Mouse (Mus musculus): ENCODE data around the gene Hoxb1. TPM values are rescaled to one million over a fixed set of nuclear protein-coding genes. Genes with fewer than 3 reads are reported as not detected.

Hoxb1 gene
- polyA plus RNA-seq, 1 experiment from 2014 or later: 0.05 TPM

DNA sequence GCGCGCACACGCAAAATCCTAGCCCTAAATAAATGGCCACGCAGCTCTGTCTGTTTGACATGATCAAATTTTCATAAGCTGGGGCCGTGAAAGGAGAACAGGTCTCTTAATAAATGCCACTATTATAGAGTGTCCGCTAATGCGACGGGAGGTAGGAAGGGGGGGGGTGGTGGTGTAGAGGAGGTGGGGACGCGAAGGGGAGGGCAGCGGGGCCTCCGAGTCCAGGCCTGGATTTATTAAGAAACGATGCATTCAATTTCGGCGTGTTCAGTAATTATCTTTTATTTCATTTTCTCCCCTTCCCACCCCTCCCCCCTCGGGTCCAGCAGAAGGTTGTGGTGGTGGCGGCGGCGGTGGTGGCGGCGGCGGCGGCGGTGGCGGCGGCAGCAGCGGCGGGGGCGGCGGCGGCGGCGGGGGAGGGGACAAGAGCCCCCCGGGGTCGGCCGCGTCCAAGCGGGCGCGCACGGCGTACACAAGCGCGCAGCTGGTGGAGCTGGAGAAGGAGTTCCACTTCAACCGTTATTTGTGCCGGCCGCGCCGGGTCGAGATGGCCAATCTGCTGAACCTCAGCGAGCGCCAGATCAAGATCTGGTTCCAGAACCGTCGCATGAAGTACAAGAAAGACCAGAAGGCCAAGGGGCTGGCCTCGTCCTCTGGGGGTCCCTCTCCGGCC is 20.2 kb upstream of the Hoxb1 start:
- Histone ChIP-seq H3K9me3 (replicated peaks) (no peaks in the 10 kb centered on the region), H3K9ac (no peak overlapping the region), H3K27me3 (peaks cover 97% of the 10 kb centered on the region), H3K4me1 (replicated peaks) (peaks cover 4% of the 10 kb centered on the region; the same call in 1 of the 2 replicates), H3K36me3 (no peaks in the 10 kb centered on the region), H3K27ac (no peak overlapping the region), H3K4me2 (peak overlapping the region; percentile 49), H3K4me3 (replicated peaks) (peak overlapping the region; percentile 35)
- no peak for ATAC-seq (ENCODE audit: low read depth)
- WGBS (ENCODE audit: insufficient replicate concordance): 7% methylated on average over 48 of the region's 56 CpGs
- no peak for DNase-seq

DNA sequence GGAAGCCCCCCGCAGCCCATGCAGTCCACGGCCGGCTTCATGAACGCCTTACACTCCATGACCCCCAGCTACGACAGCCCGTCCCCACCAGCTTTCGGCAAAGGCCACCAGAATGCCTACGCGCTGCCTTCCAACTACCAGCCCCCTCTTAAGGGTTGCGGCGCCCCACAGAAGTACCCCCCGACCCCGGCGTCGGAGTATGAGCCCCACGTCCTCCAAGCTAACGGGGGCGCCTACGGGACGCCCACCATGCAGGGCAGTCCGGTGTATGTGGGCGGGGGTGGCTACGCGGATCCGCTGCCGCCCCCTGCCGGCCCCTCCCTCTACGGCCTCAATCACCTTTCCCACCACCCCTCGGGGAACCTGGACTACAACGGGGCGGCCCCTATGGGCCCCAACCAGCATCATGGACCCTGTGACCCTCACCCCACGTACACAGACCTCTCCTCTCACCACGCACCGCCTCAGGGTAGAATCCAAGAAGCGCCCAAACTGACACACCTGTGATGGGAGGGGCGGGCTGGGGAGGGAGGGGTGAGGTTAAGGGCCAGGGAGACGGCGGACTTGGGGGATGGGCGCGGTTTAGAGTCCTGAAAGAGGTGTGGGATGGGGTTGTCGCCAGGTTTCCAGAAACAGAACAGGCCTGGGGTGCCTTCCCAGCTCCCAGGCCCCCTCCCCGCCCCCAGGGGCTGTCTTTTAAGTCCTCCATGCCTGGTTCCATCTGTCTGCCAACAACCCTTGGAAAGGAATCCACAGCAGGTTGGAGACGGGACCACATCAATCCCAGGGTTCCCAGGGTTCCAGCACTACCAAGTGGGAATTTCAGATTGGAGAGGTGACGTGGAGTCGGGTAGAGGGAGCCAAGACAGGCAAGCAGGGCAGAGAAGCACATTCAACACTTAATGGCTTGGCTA is 19.4 kb upstream of the Hoxb1 start:
- no peak overlapping the region for H3K9ac ChIP-seq
- H3K36me3 ChIP-seq: no peaks in the 10 kb centered on the region
- no peak overlapping the region for H3K27ac ChIP-seq
- WGBS (ENCODE audit: insufficient replicate concordance): 18% methylated on average over 45 of the region's 45 CpGs
- no peak for ATAC-seq (ENCODE audit: low read depth)
- no peak for DNase-seq
- H3K27me3 ChIP-seq: peaks cover 97% of the 10 kb centered on the region
- H3K9me3 ChIP-seq (replicated peaks): no peaks in the 10 kb centered on the region
- peak overlapping the region; percentile 35 for H3K4me3 ChIP-seq (replicated peaks)
- peaks cover 4% of the 10 kb centered on the region; the same call in 1 of the 2 replicates for H3K4me1 ChIP-seq (replicated peaks)
- peak overlapping the region; percentile 49 for H3K4me2 ChIP-seq

DNA sequence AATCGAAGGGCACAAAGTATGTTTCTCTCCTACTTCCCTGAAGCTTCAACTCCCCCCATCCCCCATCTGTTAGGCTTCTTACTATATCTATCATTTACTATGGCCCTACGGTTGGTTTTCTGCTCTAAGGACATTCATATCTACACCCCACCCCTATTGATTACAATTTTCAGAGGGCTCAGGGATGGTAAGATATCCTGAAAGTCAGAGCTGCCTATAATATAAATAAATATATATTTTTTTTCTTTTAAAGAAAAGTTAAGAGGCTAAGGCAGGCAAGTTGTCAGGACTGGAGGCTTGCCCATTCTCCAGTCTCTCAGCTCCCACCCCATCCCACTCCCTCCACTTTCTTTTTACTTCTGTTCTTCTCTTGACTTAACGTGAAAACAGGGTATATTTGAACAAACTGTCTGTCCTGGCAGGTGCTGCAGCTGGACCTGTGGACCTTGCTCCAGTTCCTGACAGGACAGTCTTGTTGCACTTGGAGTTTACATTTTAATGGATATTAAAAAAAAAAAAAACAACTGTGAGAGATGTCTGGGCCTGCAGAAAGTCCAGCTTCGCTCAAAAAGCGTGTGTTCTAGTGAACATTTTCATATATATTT is 18.5 kb upstream of the Hoxb1 start:
- Histone ChIP-seq H3K36me3 (no peaks in the 10 kb centered on the region), H3K27ac (no peak overlapping the region), H3K9me3 (replicated peaks) (no peaks in the 10 kb centered on the region), H3K27me3 (peaks cover 97% of the 10 kb centered on the region), H3K4me1 (replicated peaks) (0 out of 2 replicates have a peak, but pooled peaks cover 4% of the 10 kb centered on the region), H3K9ac (no peak overlapping the region), H3K4me3 (replicated peaks) (no peak overlapping the region), H3K4me2 (no peak overlapping the region)
- no peak for ATAC-seq (ENCODE audit: low read depth)
- WGBS (ENCODE audit: insufficient replicate concordance): 53% methylated on average over 5 of the region's 5 CpGs
- DNase-seq: no peak

DNA sequence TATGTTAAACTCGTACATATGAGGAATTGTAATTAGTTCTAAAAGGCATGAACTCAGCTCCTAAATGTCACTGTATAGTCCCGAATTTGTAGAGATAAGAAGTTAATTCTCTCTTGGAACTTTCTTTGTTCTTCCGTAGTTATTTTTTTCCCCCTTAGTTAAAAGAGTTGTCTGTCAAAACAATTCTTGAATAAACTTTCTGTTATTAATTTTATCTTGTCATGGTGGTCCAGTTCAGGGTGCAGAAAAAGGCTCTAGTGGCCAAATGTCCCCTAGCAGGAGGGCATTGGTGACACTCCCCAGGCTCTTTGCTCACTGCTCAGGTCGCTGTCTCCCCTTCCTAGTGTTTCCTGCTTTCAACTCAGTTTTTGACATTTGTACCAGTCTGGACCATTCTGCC is 17.8 kb upstream of the Hoxb1 start:
- peaks cover 97% of the 10 kb centered on the region for H3K27me3 ChIP-seq
- H3K4me2 ChIP-seq: no peak overlapping the region
- no peak overlapping the region for H3K9ac ChIP-seq
- H3K27ac ChIP-seq: no peak overlapping the region
- ATAC-seq (ENCODE audit: low read depth) (no peak), DNase-seq (no peak)
- H3K9me3 ChIP-seq (replicated peaks): no peaks in the 10 kb centered on the region
- WGBS (ENCODE audit: insufficient replicate concordance): 23% methylated on average over 4 of the region's 4 CpGs
- 0 out of 2 replicates have a peak, but pooled peaks cover 4% of the 10 kb centered on the region for H3K4me1 ChIP-seq (replicated peaks)
- H3K36me3 ChIP-seq: no peaks in the 10 kb centered on the region
- H3K4me3 ChIP-seq (replicated peaks): no peak overlapping the region

DNA sequence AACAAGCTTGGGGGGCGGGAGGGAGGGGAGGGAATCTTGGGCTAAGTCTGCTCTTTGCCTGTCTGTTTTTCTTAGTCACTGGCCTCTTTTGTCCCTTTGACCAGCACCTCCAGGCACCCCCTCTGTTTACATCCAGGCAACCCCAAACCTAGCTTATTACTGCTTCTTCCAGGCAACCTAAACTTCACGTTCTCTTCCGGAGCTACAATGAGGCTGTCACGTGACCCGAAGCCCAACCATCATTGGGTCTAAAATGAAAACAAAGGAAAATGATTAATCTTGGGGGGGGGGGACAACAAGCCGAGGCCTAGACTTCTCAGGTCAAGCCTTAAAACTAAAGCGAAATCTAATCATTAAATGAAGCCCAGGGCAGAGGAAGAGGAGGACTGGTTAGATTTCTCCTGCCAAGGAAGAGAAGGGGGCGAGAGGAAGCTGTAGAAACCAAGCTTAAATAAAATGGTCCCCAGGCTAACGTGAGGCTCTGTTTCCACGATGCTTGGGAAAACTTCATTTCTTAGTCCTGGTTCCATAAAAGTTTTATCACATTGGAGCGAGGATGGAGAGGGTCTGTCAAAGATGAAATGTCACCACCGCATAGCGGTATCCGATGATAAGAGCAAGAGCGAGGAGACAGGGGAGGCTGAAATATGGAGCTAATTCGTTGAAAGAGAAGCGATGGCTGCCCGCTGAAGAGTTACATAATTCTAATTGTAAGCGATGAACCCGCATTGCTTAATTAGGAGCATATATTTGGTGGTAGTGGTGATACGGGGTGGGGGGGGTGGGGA is 17.2 kb upstream of the Hoxb1 start:
- no peak overlapping the region for H3K9ac ChIP-seq
- H3K27me3 ChIP-seq: peaks cover 97% of the 10 kb centered on the region
- H3K9me3 ChIP-seq (replicated peaks): no peaks in the 10 kb centered on the region
- H3K4me2 ChIP-seq: no peak overlapping the region
- H3K36me3 ChIP-seq: no peaks in the 10 kb centered on the region
- WGBS (ENCODE audit: insufficient replicate concordance): 21% methylated on average over 21 of the region's 21 CpGs
- no peak overlapping the region for H3K27ac ChIP-seq
- 0 out of 2 replicates have a peak, but pooled peaks cover 4% of the 10 kb centered on the region for H3K4me1 ChIP-seq (replicated peaks)
- DNase-seq: no peak
- no peak overlapping the region for H3K4me3 ChIP-seq (replicated peaks)
- ATAC-seq (ENCODE audit: low read depth): no peak

DNA sequence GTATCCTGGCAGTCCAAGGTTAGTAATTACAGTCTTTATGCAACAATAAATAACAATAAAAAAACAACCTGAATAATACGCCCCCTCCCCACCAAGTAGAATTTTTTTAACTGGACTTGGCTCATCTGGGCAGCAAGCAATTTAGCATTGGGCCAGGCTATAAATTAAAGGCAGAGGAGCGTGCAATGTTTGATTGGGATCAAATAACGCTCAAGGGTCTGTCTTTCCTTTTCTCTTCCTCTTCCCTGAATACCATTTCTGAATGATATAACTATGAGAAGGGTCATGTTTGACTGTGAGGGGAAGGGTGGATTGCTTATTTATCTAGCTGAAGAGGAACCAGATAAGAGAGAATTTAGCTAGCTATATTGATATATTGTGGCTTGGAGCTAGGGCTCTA is 16.6 kb upstream of the Hoxb1 start:
- DNase-seq (no peak), ATAC-seq (ENCODE audit: low read depth) (no peak)
- no peak overlapping the region for H3K9ac ChIP-seq
- 56% methylated on average over 3 of the region's 3 CpGs for whole genome bisulfite sequencing (ENCODE audit: insufficient replicate concordance)
- 0 out of 2 replicates have a peak, but pooled peaks cover 4% of the 10 kb centered on the region for H3K4me1 ChIP-seq (replicated peaks)
- H3K4me3 ChIP-seq (replicated peaks): no peak overlapping the region
- H3K27ac ChIP-seq: no peak overlapping the region
- H3K4me2 ChIP-seq: no peak overlapping the region
- H3K27me3 ChIP-seq: peaks cover 96% of the 10 kb centered on the region
- no peaks in the 10 kb centered on the region for H3K36me3 ChIP-seq
- H3K9me3 ChIP-seq (replicated peaks): no peaks in the 10 kb centered on the region

DNA sequence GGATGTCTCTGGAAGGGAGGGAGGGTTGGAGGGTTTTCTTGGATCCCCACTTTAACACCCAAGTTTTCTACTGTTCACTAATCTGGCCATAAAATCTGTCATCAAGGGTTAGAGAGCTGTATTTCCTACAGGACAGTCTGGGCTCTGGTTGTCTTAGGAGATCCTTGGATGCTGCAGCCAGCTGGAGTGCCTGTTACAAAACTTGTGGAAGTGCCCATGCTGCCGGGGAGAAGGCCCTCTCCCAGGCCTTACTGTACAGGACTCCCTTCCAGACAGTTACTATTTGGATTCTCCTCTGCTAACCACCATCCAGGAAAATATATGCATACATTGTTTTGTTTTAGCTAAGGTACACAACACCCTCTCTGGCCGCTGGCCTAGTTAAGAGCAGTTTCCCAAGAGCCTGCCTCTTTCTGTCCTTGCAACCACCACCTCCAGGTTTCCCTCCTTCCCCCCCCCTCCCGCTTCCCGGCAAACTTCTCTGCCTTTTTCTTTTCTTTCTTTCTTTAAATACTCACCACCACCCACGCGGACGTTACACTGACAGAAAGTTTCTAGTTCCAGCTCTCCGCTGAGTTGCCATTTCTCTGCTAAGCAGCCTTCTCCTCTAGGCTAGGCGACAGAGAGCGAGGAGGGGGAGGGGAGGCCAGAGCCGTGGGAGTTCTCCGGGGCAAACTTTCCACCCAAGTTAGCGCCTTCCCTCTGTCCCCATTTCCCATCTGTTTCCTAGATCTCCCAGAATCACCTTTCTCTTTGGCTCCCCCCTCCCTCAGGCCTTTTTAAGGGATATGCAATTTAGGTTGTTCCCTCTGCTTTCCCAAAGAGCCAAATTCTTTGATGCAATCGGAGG is 15.8 kb upstream of the Hoxb1 start:
- no peak for ATAC-seq (ENCODE audit: low read depth)
- Histone ChIP-seq H3K36me3 (no peaks in the 10 kb centered on the region), H3K27me3 (peaks cover 96% of the 10 kb centered on the region), H3K27ac (no peak overlapping the region), H3K9me3 (replicated peaks) (no peaks in the 10 kb centered on the region), H3K4me1 (replicated peaks) (0 out of 2 replicates have a peak, but pooled peaks cover 4% of the 10 kb centered on the region), H3K4me3 (replicated peaks) (no peak overlapping the region), H3K9ac (no peak overlapping the region), H3K4me2 (no peak overlapping the region)
- DNase-seq: no peak
- WGBS (ENCODE audit: insufficient replicate concordance): 30% methylated on average over 14 of the region's 14 CpGs

DNA sequence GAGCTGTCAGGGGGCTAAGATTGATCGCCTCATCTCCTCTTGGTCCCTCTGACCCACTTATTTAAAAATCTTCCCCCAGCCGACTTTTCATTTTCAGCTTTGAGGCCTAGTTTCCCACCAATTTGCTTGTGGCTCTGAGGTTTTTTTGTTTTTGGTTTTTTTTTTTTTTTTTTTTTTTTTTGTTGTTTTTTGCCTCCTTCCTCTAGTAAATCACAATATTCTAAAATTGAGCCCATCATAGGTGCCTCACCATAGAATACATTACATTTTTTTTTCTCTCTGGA is 15.3 kb upstream of the Hoxb1 start, which contains the start of gene Hoxb2:
Gene Hoxb2, plus strand, starts transcription at position 185 of the 284 bp plus-strand sequence.
- Histone ChIP-seq H3K9me3 (replicated peaks) (no peaks in the 10 kb centered on the region), H3K4me1 (replicated peaks) (0 out of 2 replicates have a peak, but pooled peaks cover 4% of the 10 kb centered on the region), H3K4me2 (no peak within 1 kb of the TSS), H3K36me3 (no peaks in the 10 kb centered on the region), H3K4me3 (replicated peaks) (no peak within 1 kb of the TSS), H3K27me3 (peaks cover 96% of the 10 kb centered on the region), H3K27ac (no peak within 1 kb of the TSS), H3K9ac (no peak within 1 kb of the TSS)
- no peak for DNase-seq
- no peak for ATAC-seq (ENCODE audit: low read depth)
- WGBS (ENCODE audit: insufficient replicate concordance): 29% methylated on average over 2 of the region's 2 CpGs

DNA sequence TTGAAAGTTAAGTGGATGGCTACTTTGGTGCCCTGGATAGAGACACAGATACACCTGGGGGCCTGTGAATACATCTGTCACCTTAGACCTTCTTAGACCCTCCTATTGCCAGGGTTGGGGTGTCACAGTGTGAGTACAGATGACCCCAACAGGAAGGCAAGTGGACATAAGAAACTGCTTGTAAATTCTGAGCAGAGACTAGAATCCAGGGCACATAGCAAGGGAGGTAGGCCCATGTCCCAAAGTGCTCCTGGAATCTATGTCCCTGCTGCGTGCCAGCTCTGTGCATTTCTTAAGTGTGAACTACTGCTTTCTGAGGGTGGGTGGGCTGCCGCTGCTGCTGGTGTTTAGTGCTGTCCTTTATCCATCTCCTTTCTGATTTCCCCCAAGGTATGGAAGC is 14.8 kb upstream of the Hoxb1 start:
- no peak overlapping the region for H3K4me3 ChIP-seq (replicated peaks)
- no peak overlapping the region for H3K4me2 ChIP-seq
- ATAC-seq (ENCODE audit: low read depth): no peak
- H3K36me3 ChIP-seq: no peaks in the 10 kb centered on the region
- H3K27me3 ChIP-seq: peaks cover 94% of the 10 kb centered on the region
- H3K27ac ChIP-seq: no peak overlapping the region
- DNase-seq: no peak
- 59% methylated on average over 2 of the region's 2 CpGs for WGBS (ENCODE audit: insufficient replicate concordance)
- 0 out of 2 replicates have a peak, but pooled peaks cover under 1% of the 10 kb centered on the region for H3K4me1 ChIP-seq (replicated peaks)
- no peaks in the 10 kb centered on the region for H3K9me3 ChIP-seq (replicated peaks)
- H3K9ac ChIP-seq: no peak overlapping the region

DNA sequence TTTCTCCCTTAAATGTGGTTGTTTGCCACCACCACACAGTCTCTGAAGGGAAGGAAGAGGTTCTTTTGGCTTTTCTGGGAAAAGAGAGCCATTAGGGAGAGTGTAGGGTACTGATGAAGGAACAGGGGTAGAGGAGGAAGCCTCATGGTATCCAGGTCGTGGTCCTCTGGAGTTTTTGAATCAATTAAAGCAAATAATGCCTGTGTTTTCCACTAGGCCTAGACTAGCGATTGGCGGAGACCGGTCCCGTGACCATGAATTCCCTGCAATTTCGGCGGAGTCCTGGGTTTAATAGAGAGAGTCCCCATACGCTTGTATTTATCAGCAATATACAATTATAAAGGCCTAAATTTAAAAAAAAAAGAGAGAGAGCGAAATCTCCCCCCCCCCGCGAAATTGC is 14.2 kb upstream of the Hoxb1 start:
- DNase-seq (no peak), ATAC-seq (ENCODE audit: low read depth) (no peak)
- Histone ChIP-seq H3K4me1 (replicated peaks) (no peaks in the 10 kb centered on the region), H3K36me3 (no peaks in the 10 kb centered on the region), H3K4me3 (replicated peaks) (no peak overlapping the region), H3K27ac (no peak overlapping the region), H3K4me2 (no peak overlapping the region), H3K27me3 (peaks cover 94% of the 10 kb centered on the region), H3K9me3 (replicated peaks) (no peaks in the 10 kb centered on the region), H3K9ac (no peak overlapping the region)
- 20% methylated on average over 11 of the region's 11 CpGs for WGBS (ENCODE audit: insufficient replicate concordance)
